10 mouse cellular contexts compared by ENCODE assay signal in the genomic region with DNA sequence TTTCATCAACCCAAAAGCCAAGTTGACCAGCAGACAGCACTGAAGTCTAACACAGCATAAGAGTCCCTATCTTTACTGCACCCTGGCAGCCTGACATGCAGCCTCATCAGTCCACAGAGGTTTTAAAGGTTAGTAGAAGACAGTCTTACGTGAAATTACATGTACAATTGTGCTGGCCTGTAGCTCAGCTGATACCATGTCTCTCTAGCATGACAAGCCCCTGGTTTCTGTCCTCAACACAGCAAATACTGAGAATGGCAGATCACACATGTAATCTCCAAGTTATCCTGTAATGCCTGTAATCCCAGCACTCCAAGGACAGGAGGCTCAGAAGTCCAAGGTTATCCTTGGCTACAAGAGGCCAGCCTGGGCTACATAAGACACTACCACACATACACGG. TPM values are rescaled to one million over a fixed set of nuclear protein-coding genes. Genes with fewer than 3 reads are reported as not detected.
A peak's percentile ranks its signal among the peaks of the same experiment; 100 is the strongest.
DNase-seq lines count a peak whose midpoint lies in the region; ATAC-seq and TF ChIP-seq lines count a peak whose summit lies in the region.
"Had no signal": no experiment of that assay in that cellular context is flagged by ENCODE, and none has a peak within 500 bp of the region (broad histone marks: within the 10 kb centered on the region; RNA-seq: fewer than 3 reads in every experiment).

No protein-coding gene starts in this region.

- peak overlapping the region; percentile 78 for H3K4me3 ChIP-seq in lung, embryonic 16.5 days (ENCODE audit: low read length)
- H3K4me3 ChIP-seq in lung, adult 2 months (replicated peaks; ENCODE audit: extremely low read depth, low read depth, low read length) = no peak overlapping the region
- H3K4me3 ChIP-seq in forebrain, embryonic 10.5 days = peak overlapping the region; percentile 95
- H3K4me3 ChIP-seq in limb, embryonic 12.5 days (replicated peaks) = peak overlapping the region; percentile 86
- H3K4me3 ChIP-seq in neural tube, embryonic 15.5 days (replicated peaks) = peak overlapping the region; percentile 94
- H3K4me3 ChIP-seq in kidney, adult 2 months (ENCODE audit: insufficient read depth, low read depth, low read length) = no peak overlapping the region
- H3K4me3 ChIP-seq in layer of hippocampus, adult 2 months = no peak overlapping the region

- H3K9ac ChIP-seq in lung, embryonic 16.5 days (ENCODE audit: low read length) = peak overlapping the region; percentile 91
- peak overlapping the region; percentile 79 for H3K9ac ChIP-seq in limb, embryonic 12.5 days (replicated peaks)
- 0 out of 2 replicates have a peak overlapping the region, but pooled peaks have one; percentile 77 for H3K9ac ChIP-seq in neural tube, embryonic 15.5 days (replicated peaks)

- H3K27me3 ChIP-seq in lung, embryonic 16.5 days (ENCODE audit: control insufficient read depth, insufficient read depth, low read depth, low read length) = peaks cover 14% of the 10 kb centered on the region; the same call in 1 of the 2 replicates
- H3K27me3 ChIP-seq in forebrain, embryonic 10.5 days (ENCODE audit: poor library complexity, severe bottlenecking) = peaks cover 32% of the 10 kb centered on the region
- peaks cover 30% of the 10 kb centered on the region for H3K27me3 ChIP-seq in limb, embryonic 12.5 days
- no peaks in the 10 kb centered on the region; the same call in 1 of the 2 replicates for H3K27me3 ChIP-seq in neural tube, embryonic 15.5 days (replicated peaks)
- H3K27me3 ChIP-seq in kidney, adult 2 months (replicated peaks; ENCODE audit: control insufficient read depth, insufficient read depth, low read length) = no peaks in the 10 kb centered on the region

- no peak for DNase-seq in lung, adult 2 months
- DNase-seq in forebrain, embryonic 10.5 days (ENCODE audit: extremely low spot score, low spot score) = no peak
- no peak for DNase-seq in kidney, adult 2 months
- DNase-seq in layer of hippocampus, adult 2 months (ENCODE audit: low spot score in 2 of 2) = no peak
- DNase-seq: left cerebral cortex, postnatal 4 days; right cerebral cortex, postnatal 14 days had no signal

- WGBS in lung, embryonic 16.5 days = 41% methylated on average over 2 of the region's 2 CpGs
- WGBS in lung, adult 2 months = 31% methylated on average over 2 of the region's 2 CpGs
- 69% methylated on average over 2 of the region's 2 CpGs for WGBS in forebrain, embryonic 10.5 days
- WGBS in limb, embryonic 12.5 days = 53% methylated on average over 2 of the region's 2 CpGs
- WGBS in neural tube, embryonic 15.5 days = 45% methylated on average over 2 of the region's 2 CpGs
- 55% methylated on average over 2 of the region's 2 CpGs for WGBS in kidney, adult 2 months

- H3K4me2 ChIP-seq in lung, embryonic 16.5 days (ENCODE audit: low read depth, low read length) = peak overlapping the region; percentile 58
- peak overlapping the region; percentile 74 for H3K4me2 ChIP-seq in limb, embryonic 12.5 days
- H3K4me2 ChIP-seq in neural tube, embryonic 15.5 days = peak overlapping the region; percentile 94

- no peak for TF ChIP-seq CTCF in lung, adult 2 months (IDR thresholded peaks at IDR 0.05; ENCODE audit: insufficient read depth, low read length)
- TF ChIP-seq CTCF in kidney, adult 2 months (conservative IDR thresholded peaks at IDR 0.05; ENCODE audit: insufficient read depth, insufficient read length, low read depth, low read length) = no peak
- no peak for TF ChIP-seq CTCF in layer of hippocampus, adult 2 months (conservative IDR thresholded peaks at IDR 0.05)

- no peaks in the 10 kb centered on the region for H3K36me3 ChIP-seq in lung, embryonic 16.5 days (ENCODE audit: control insufficient read depth, insufficient read depth, low read length)
- no peaks in the 10 kb centered on the region for H3K36me3 ChIP-seq in forebrain, embryonic 10.5 days (replicated peaks)
- no peaks in the 10 kb centered on the region for H3K36me3 ChIP-seq in limb, embryonic 12.5 days
- H3K36me3 ChIP-seq in neural tube, embryonic 15.5 days = no peaks in the 10 kb centered on the region
- no peaks in the 10 kb centered on the region for H3K36me3 ChIP-seq in kidney, adult 2 months (ENCODE audit: control insufficient read depth, insufficient read depth, low read length)

- ATAC-seq in lung, embryonic 16.5 days (ENCODE audit: low read depth) = no peak
- no peak for ATAC-seq in limb, embryonic 12.5 days (ENCODE audit: insufficient number of reproducible peaks, insufficient read depth, low FRiP score, low TSS enrichment, low read depth)
- ATAC-seq in neural tube, embryonic 15.5 days (ENCODE audit: low FRiP score) = no peak
- no peak for ATAC-seq in frontal cortex, adult (ENCODE audit: low TSS enrichment)

- no peak overlapping the region for H3K27ac ChIP-seq in lung, embryonic 16.5 days (ENCODE audit: low read length)
- H3K27ac ChIP-seq in forebrain, embryonic 10.5 days = peak overlapping the region; percentile 97
- H3K27ac ChIP-seq in limb, embryonic 12.5 days = no peak overlapping the region
- no peak overlapping the region for H3K27ac ChIP-seq in neural tube, embryonic 15.5 days (replicated peaks)
- H3K27ac ChIP-seq in kidney, adult 2 months (ENCODE audit: insufficient read depth, low read depth, low read length) = no peak overlapping the region
- no peak overlapping the region for H3K27ac ChIP-seq in layer of hippocampus, adult 2 months

- TF ChIP-seq POLR2A in lung, adult 2 months (IDR thresholded peaks at IDR 0.05; ENCODE audit: borderline replicate concordance, extremely low read depth, low read depth, low read length) = no peak
- no peak for TF ChIP-seq POLR2A in kidney, adult 2 months (IDR thresholded peaks at IDR 0.05; ENCODE audit: low read depth, low read length)

- peaks cover 35% of the 10 kb centered on the region for H3K4me1 ChIP-seq in lung, embryonic 16.5 days (replicated peaks; ENCODE audit: control insufficient read depth, insufficient read depth, low read length)
- no peaks in the 10 kb centered on the region for H3K4me1 ChIP-seq in lung, adult 2 months (ENCODE audit: control insufficient read depth, insufficient read depth, low read length)
- peaks cover 73% of the 10 kb centered on the region for H3K4me1 ChIP-seq in forebrain, embryonic 10.5 days
- H3K4me1 ChIP-seq in limb, embryonic 12.5 days (replicated peaks) = peaks cover 55% of the 10 kb centered on the region
- H3K4me1 ChIP-seq in neural tube, embryonic 15.5 days = peaks cover 73% of the 10 kb centered on the region
- H3K4me1 ChIP-seq in kidney, adult 2 months (ENCODE audit: control insufficient read depth, insufficient read depth, low read length) = no peaks in the 10 kb centered on the region

- H3K9me3 ChIP-seq in lung, embryonic 16.5 days (ENCODE audit: control insufficient read depth, low read length) = no peaks in the 10 kb centered on the region
- no peaks in the 10 kb centered on the region for H3K9me3 ChIP-seq in forebrain, embryonic 10.5 days
- no peaks in the 10 kb centered on the region for H3K9me3 ChIP-seq in limb, embryonic 12.5 days
- no peaks in the 10 kb centered on the region for H3K9me3 ChIP-seq in neural tube, embryonic 15.5 days (replicated peaks)

RNA-seq across cellular contexts. Expression of gene Racgap1, which starts 1.2 kb away (rescaled TPM):
- polyA plus RNA-seq in lung, embryonic 16.5 days (2015; fragmentation: Nextera tagmentation; extraction: Ambion mirVana) = 165 and 178 TPM in 2 replicates
- polyA plus RNA-seq in lung, adult 2 months (2012; rRNA removed) = 2.9 and 4.9 TPM in 2 replicates
- polyA plus RNA-seq in forebrain, embryonic 10.5 days (2016; fragmentation: Nextera tagmentation; extraction: Ambion mirVana) = 193 and 201 TPM in 2 replicates
- polyA plus RNA-seq in limb, embryonic 12.5 days (2016; fragmentation: Nextera tagmentation; extraction: Ambion mirVana) = 139 and 143 TPM in 2 replicates
- polyA plus RNA-seq in neural tube, embryonic 15.5 days (2015; fragmentation: Nextera tagmentation; extraction: Ambion mirVana) = 59.4 and 84.9 TPM in 2 replicates
- 2.4 and 2.6 TPM in 2 replicates for polyA plus RNA-seq in kidney, adult 2 months (2012; rRNA removed)
- 1 to 10 TPM; 5.0 to 5.2 TPM for total RNA-seq in layer of hippocampus, adult 2 months (2021)

RNA-seq across cellular contexts. Expression of gene Asic1, which starts 19.9 kb away (rescaled TPM):
- 1.6 and 1.7 TPM in 2 replicates for polyA plus RNA-seq in lung, embryonic 16.5 days (2015; fragmentation: Nextera tagmentation; extraction: Ambion mirVana)
- 0.18 and 0.19 TPM in 2 replicates for polyA plus RNA-seq in lung, adult 2 months (2012; rRNA removed)
- 2.2 and 2.4 TPM in 2 replicates for polyA plus RNA-seq in forebrain, embryonic 10.5 days (2016; fragmentation: Nextera tagmentation; extraction: Ambion mirVana)
- 1.6 TPM in 2 replicates for polyA plus RNA-seq in limb, embryonic 12.5 days (2016; fragmentation: Nextera tagmentation; extraction: Ambion mirVana)
- polyA plus RNA-seq in neural tube, embryonic 15.5 days (2015; fragmentation: Nextera tagmentation; extraction: Ambion mirVana) = 59.3 and 68.9 TPM in 2 replicates
- polyA plus RNA-seq in kidney, adult 2 months (2012; rRNA removed) = 0.34 and 0.37 TPM in 2 replicates
- 10 to 100 TPM; 33.9 to 37.3 TPM for total RNA-seq in layer of hippocampus, adult 2 months (2021)

RNA-seq across cellular contexts. Expression of gene Aqp6, which starts 49.1 kb away (rescaled TPM):
- not detected in 2 replicates for polyA plus RNA-seq in lung, embryonic 16.5 days (2015; fragmentation: Nextera tagmentation; extraction: Ambion mirVana)
- polyA plus RNA-seq in lung, adult 2 months (2012; rRNA removed) = not detected in 2 replicates
- polyA plus RNA-seq in forebrain, embryonic 10.5 days (2016; fragmentation: Nextera tagmentation; extraction: Ambion mirVana) = not detected in 2 replicates
- polyA plus RNA-seq in limb, embryonic 12.5 days (2016; fragmentation: Nextera tagmentation; extraction: Ambion mirVana) = not detected in 2 replicates
- polyA plus RNA-seq in neural tube, embryonic 15.5 days (2015; fragmentation: Nextera tagmentation; extraction: Ambion mirVana) = 0.64 and 0.72 TPM in 2 replicates
- 97.9 and 124 TPM in 2 replicates for polyA plus RNA-seq in kidney, adult 2 months (2012; rRNA removed)
- total RNA-seq in layer of hippocampus, adult 2 months (2021) = under 1 TPM in 1 of 2 experiments, not detected in 1; 0.26 TPM
- total RNA-seq: left cerebral cortex, postnatal 4 days had no signal

RNA-seq across cellular contexts. Expression of gene Smarcd1, which starts 51.6 kb away (rescaled TPM):
- polyA plus RNA-seq in lung, embryonic 16.5 days (2015; fragmentation: Nextera tagmentation; extraction: Ambion mirVana) = 31.1 and 34.5 TPM in 2 replicates
- polyA plus RNA-seq in lung, adult 2 months (2012; rRNA removed) = 30.1 and 38.0 TPM in 2 replicates
- 91.5 TPM in 2 replicates for polyA plus RNA-seq in forebrain, embryonic 10.5 days (2016; fragmentation: Nextera tagmentation; extraction: Ambion mirVana)
- polyA plus RNA-seq in limb, embryonic 12.5 days (2016; fragmentation: Nextera tagmentation; extraction: Ambion mirVana) = 71.3 and 74.9 TPM in 2 replicates
- polyA plus RNA-seq in neural tube, embryonic 15.5 days (2015; fragmentation: Nextera tagmentation; extraction: Ambion mirVana) = 80.2 and 91.5 TPM in 2 replicates
- polyA plus RNA-seq in kidney, adult 2 months (2012; rRNA removed) = 27.7 and 29.5 TPM in 2 replicates
- total RNA-seq in layer of hippocampus, adult 2 months (2021) = 100 to 1,000 TPM; 118 to 123 TPM

RNA-seq across cellular contexts. Expression of gene Gm17349, which starts 55.0 kb away (rescaled TPM):
- polyA plus RNA-seq in lung, embryonic 16.5 days (2015; fragmentation: Nextera tagmentation; extraction: Ambion mirVana) = not detected in 2 replicates
- 1.0 TPM in 1 of 2 replicates, not detected in the other for polyA plus RNA-seq in lung, adult 2 months (2012; rRNA removed)
- not detected in 2 replicates for polyA plus RNA-seq in forebrain, embryonic 10.5 days (2016; fragmentation: Nextera tagmentation; extraction: Ambion mirVana)
- polyA plus RNA-seq in limb, embryonic 12.5 days (2016; fragmentation: Nextera tagmentation; extraction: Ambion mirVana) = not detected in 2 replicates
- polyA plus RNA-seq in neural tube, embryonic 15.5 days (2015; fragmentation: Nextera tagmentation; extraction: Ambion mirVana) = not detected in 2 replicates
- 0.58 TPM in 1 of 2 replicates, not detected in the other for polyA plus RNA-seq in kidney, adult 2 months (2012; rRNA removed)
- total RNA-seq in layer of hippocampus, adult 2 months (2021) = 1 to 10 TPM; 3.9 to 7.1 TPM
- total RNA-seq: left cerebral cortex, postnatal 4 days had no signal

Comparison
In these comparisons a context has a peak if more than half of its experiments do, and no peak if none do; other contexts are left out.
1. H3K4me3 ChIP-seq: peak in lung, embryonic 16.5 days (single experiment), forebrain, embryonic 10.5 days (single experiment), limb, embryonic 12.5 days (single experiment) and neural tube, embryonic 15.5 days (single experiment); none in lung, adult 2 months (single experiment), kidney, adult 2 months (single experiment) and layer of hippocampus, adult 2 months (single experiment).
2. RNA of gene Racgap1, which starts 1.2 kb away (polyA plus RNA-seq): 193 to 201 TPM in forebrain, embryonic 10.5 days, 165 to 178 TPM in lung, embryonic 16.5 days, 139 to 143 TPM in limb, embryonic 12.5 days and 59.4 to 84.9 TPM in neural tube, embryonic 15.5 days; 2.9 to 4.9 TPM in lung, adult 2 months and 2.4 to 2.6 TPM in kidney, adult 2 months; every median in the first group is over 10 times any median in the second.
3. RNA of gene Asic1, which starts 19.9 kb away (polyA plus RNA-seq): 59.3 to 68.9 TPM in neural tube, embryonic 15.5 days; 2.2 to 2.4 TPM in forebrain, embryonic 10.5 days, 1.6 to 1.7 TPM in lung, embryonic 16.5 days, 1.6 TPM in limb, embryonic 12.5 days, 0.34 to 0.37 TPM in kidney, adult 2 months and 0.18 to 0.19 TPM in lung, adult 2 months; every median in the first group is over 10 times any median in the second.
4. RNA of gene Aqp6, which starts 49.1 kb away (polyA plus RNA-seq): 97.9 to 124 TPM in kidney, adult 2 months; 0.64 to 0.72 TPM in neural tube, embryonic 15.5 days, not detected in forebrain, embryonic 10.5 days, not detected in lung, embryonic 16.5 days, not detected in lung, adult 2 months and not detected in limb, embryonic 12.5 days; every median in the first group is over 10 times any median in the second.
5. Peak in every context shown above with its lines, with median percentiles within 50 percentile points of each other: H3K4me2 ChIP-seq and H3K9ac ChIP-seq.